Mouse (Mus musculus) skeletal muscle tissue, adult 2 months (tissue): ENCODE measurements around the gene Slc44a2.
A peak's percentile ranks its signal among the peaks of the same experiment; 100 is the strongest.

Experiments used
- DNase-seq: peaks from one replicate; pipeline ENCODE4 v3.0.0-alpha.2; 2012; ENCODE audit warnings: low read depth, low spot score

The Slc44a2 gene

GRCm38 (mm10) chr9:21332161-21333061, 11.9 kb downstream of the Slc44a2 start:
- DNase-seq, result no peak

- no peak for DNase-seq
Measured at GRCm38 (mm10) chr9:21333523-21333922, 13.0 kb downstream of the Slc44a2 start.

- DNase-seq, result no peak
Measured at GRCm38 (mm10) chr9:21334747-21335146, 14.2 kb downstream of the Slc44a2 start.

GRCm38 (mm10) chr9:21335391-21335790, 14.9 kb downstream of the Slc44a2 start:
- no peak for DNase-seq

- DNase-seq, result no peak
Measured at GRCm38 (mm10) chr9:21336491-21336890, 16.0 kb downstream of the Slc44a2 start.

- peak; percentile 90 for DNase-seq
Measured at GRCm38 (mm10) chr9:21337652-21338051, 17.2 kb downstream of the Slc44a2 start.

GRCm38 (mm10) chr9:21340411-21340810, 19.9 kb downstream of the Slc44a2 start:
- DNase-seq, result no peak

- no peak for DNase-seq
Measured at GRCm38 (mm10) chr9:21346627-21347365, 26.3 kb downstream of the Slc44a2 start.

GRCm38 (mm10) chr9:21348152-21348551, 27.7 kb downstream of the Slc44a2 start:
- DNase-seq, result no peak

GRCm38 (mm10) chr9:21351178-21351577, 30.7 kb downstream of the Slc44a2 start:
- DNase-seq, result no peak

GRCm38 (mm10) chr9:21351702-21352377, 31.3 kb downstream of the Slc44a2 start:
- no peak for DNase-seq

- no peak for DNase-seq
Measured at GRCm38 (mm10) chr9:21352463-21353372, 32.2 kb downstream of the Slc44a2 start.

- no peak for DNase-seq
Measured at GRCm38 (mm10) chr9:21353373-21353686, 32.8 kb downstream of the Slc44a2 start.

GRCm38 (mm10) chr9:21354796-21355195, 34.3 kb downstream of the Slc44a2 start:
- DNase-seq, result no peak

- peak; percentile 74 for DNase-seq
Measured at GRCm38 (mm10) chr9:21356981-21357718, 36.7 kb downstream of the Slc44a2 start.

GRCm38 (mm10) chr9:21366541-21367220, 46.2 kb downstream of the Slc44a2 start:
- DNase-seq, result peak; percentile 45

- DNase-seq, result peak; percentile 100
Measured at GRCm38 (mm10) chr9:21367357-21368111, 47.0 kb downstream of the Slc44a2 start, which contains the start of gene Ilf3. Ilf3 (plus strand) TSS chr9:21367871.

GRCm38 (mm10) chr9:21368131-21368584, 47.7 kb downstream of the Slc44a2 start:
- peak; percentile 49 for DNase-seq

GRCm38 (mm10) chr9:21369080-21369479, 48.6 kb downstream of the Slc44a2 start:
- DNase-seq, result no peak
